Mouse (Mus musculus) forebrain, embryonic 13.5 days (tissue): Measurements from ENCODE around the gene Brwd1. TPM values are rescaled to one million over a fixed set of nuclear protein-coding genes. Genes with fewer than 3 reads are reported as not detected.
"Not testable (repeated sequence)": the region's sequence is repeated elsewhere in the genome, so short reads cannot be mapped to it uniquely, and the experiment has no call there.

Experiments used
- ATAC-seq: fragments of 200-750 bp; cut with Nextera tagmentation; 2 replicates; pipeline ENCODE4 v1.8.0; 2017
- H3K27ac ChIP-seq: fragments of 300-500 bp; sonication (generic); 2 replicates; pipeline ENCODE4 v1.5.1; 2015; ENCODE audit warnings: inconsistent platforms, mild to moderate bottlenecking, moderate library complexity
- H3K27me3 ChIP-seq: fragments of 300-500 bp; sonication (generic); 2 replicates; pipeline ENCODE4 v1.6.1; 2015; ENCODE audit warnings: mild to moderate bottlenecking, inconsistent platforms
- H3K36me3 ChIP-seq: fragments of 300-500 bp; sonication (generic); 2 replicates; pipeline ENCODE4 v1.6.1; 2015; ENCODE audit warnings: mild to moderate bottlenecking, inconsistent platforms; ENCODE audit not compliant: poor library complexity, severe bottlenecking
- H3K4me1 ChIP-seq: fragments of 300-500 bp; sonication (generic); 2 replicates; pipeline ENCODE4 v1.6.1; 2015; ENCODE audit warnings: inconsistent platforms
- H3K4me2 ChIP-seq: fragments of 300-500 bp; sonication (generic); 2 replicates; pipeline ENCODE4 v1.6.1; 2015; ENCODE audit warnings: inconsistent platforms, mild to moderate bottlenecking, moderate library complexity
- H3K4me3 ChIP-seq: fragments of 300-500 bp; sonication (generic); 2 replicates; pipeline ENCODE4 v1.5.1; 2015; ENCODE audit warnings: mild to moderate bottlenecking, inconsistent platforms
- H3K9ac ChIP-seq: fragments of 300-500 bp; sonication (generic); 2 replicates; pipeline ENCODE4 v1.6.1; 2015; ENCODE audit warnings: mild to moderate bottlenecking, inconsistent platforms
- H3K9me3 ChIP-seq: fragments of 300-500 bp; sonication (generic); replicated peaks from 2 replicates; pipeline ENCODE4 v1.6.1; 2016; ENCODE audit warnings: inconsistent platforms
- WGBS: fragments of 180-500 bp; shearing (Covaris S2); methylation state at CpG from one replicate; pipeline ENCODE4 v1.1.7; 2015; 5-methylcytosine and 5-hydroxymethylcytosine counted together
- polyA plus RNA-seq: library from polyadenylated mRNA; unstranded; fragments of >200 nt; fragmentation: Nextera tagmentation; extraction: Ambion mirVana; gene quantifications from 2 replicates; pipeline ENCODE4 v1.2.1, GENCODE M21; 2015

The Brwd1 gene
- polyA plus RNA-seq, 1 experiment from 2014 or later: 206 TPM

DNA sequence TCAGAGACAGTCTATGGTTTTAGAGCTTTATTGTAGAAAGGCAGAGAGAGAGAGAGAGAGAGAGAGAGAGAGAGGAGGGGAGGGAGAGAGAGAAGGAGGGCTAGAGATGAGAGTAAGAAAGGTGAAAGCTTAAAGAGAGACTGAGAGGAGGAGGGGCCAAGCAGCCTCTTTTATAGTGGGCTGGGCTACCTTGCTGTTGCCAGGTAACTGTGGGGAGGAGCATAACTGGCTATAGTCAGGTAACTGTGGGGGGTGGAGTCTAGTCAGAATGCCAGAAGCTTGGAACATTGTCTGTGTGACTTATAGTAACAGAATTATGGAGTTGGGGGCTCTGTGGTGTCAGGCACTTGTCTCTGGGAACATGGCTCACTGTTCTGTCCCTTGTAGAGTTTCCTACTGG, 15.5 kb upstream of the Brwd1 start:
- not testable (repeated sequence) for H3K4me2 ChIP-seq, H3K36me3 ChIP-seq, H3K27ac ChIP-seq, H3K9me3 ChIP-seq, H3K4me3 ChIP-seq, H3K9ac ChIP-seq, H3K4me1 ChIP-seq, H3K27me3 ChIP-seq, ATAC-seq

- ATAC-seq: no peak
Measured at GRCm38 (mm10) chr16:96095966-96096365, 13.6 kb upstream of the Brwd1 start.

DNA sequence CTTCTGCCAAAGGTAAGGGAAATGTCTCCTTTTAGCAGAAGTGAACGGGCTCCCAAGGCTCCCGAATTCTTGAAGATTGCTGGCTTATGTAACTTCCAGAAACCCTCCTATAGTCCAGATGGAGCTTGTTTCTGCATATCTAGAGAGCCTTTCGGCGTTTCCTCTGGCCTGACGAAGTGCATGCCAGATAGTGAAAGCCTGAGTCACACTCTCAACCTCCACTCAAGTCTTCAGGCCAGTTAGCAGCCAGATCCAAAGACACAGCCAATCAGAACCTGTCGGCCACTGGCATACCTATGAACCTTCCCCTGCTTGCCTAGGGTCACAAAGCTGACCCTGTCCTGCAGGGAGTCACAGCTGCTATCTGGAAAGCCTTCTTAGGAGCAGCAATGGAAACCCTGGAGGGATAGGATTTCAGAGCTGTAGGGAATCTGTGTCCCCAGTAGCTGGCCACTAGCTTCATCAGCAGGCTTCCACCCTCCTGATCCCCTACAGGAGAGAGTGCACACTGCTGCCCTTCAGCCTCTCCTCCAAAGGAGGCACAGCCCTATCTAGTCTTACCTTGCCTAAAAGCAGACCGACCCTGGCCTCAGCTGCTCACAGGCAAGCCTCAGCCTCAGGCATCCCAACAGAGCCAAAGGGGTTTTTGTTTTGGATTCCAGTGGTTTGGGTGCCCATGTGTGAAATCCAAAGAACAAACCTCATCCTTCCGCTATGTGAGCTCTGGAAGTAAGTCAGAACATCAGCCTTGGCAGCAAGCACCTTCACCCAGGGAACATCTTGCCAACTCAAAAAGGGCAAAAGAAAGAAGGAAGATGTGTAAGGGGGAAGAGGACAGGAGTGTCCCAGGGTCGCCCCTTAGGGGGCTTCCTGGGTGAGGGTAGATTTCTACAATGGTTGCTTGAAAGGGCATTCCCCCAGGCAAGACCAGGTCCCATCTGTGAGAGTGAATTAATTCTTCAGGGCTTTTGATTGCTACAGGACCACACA, 9.5 kb upstream of the Brwd1 start:
- no peaks in the 10 kb centered on the region for H3K36me3 ChIP-seq
- H3K27ac ChIP-seq: no peak overlapping the region
- H3K4me3 ChIP-seq: no peak overlapping the region
- H3K27me3 ChIP-seq: no peaks in the 10 kb centered on the region
- WGBS: 71% methylated on average over 9 of the region's 9 CpGs
- no peaks in the 10 kb centered on the region for H3K4me1 ChIP-seq
- no peak overlapping the region for H3K9ac ChIP-seq
- no peak overlapping the region for H3K4me2 ChIP-seq
- ATAC-seq: no peak
- no peaks in the 10 kb centered on the region for H3K9me3 ChIP-seq

More at GRCm38 (mm10) chr16:96095966-96096365, 13.6 kb upstream of the Brwd1 start:
- Histone ChIP-seq H3K9me3 (no peaks in the 10 kb centered on the region), H3K9ac (no peak overlapping the region), H3K4me3 (no peak overlapping the region), H3K36me3 (no peaks in the 10 kb centered on the region), H3K27me3 (no peaks in the 10 kb centered on the region), H3K27ac (no peak overlapping the region), H3K4me1 (no peaks in the 10 kb centered on the region), H3K4me2 (no peak overlapping the region)
- WGBS: 90% methylated on average over 5 of the region's 5 CpGs

DNA sequence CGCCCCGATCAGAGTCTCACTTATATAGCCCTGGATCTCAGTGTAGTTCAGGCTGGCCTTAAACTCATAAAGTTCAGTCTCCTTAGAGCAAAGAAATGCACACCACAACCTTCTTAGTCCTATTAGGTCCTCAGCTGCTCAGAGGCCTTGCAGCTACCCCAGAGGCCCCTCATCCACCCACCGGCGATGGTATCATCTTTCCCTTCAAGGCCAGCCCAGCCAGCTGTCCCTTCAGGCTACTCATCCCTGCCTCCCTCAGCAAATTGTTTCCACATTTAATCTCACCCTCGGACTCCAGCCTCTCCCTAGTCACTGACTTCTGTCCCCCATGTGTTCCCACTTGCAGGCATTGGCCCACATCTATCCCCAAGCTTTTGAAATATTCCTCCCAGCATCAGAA, 5.8 kb upstream of the Brwd1 start:
- Histone ChIP-seq H3K9me3 (no peaks in the 10 kb centered on the region), H3K36me3 (no peaks in the 10 kb centered on the region), H3K4me3 (no peak overlapping the region), H3K27me3 (no peaks in the 10 kb centered on the region), H3K4me1 (0 out of 2 replicates have a peak, but pooled peaks cover 4% of the 10 kb centered on the region), H3K9ac (no peak overlapping the region), H3K27ac (no peak overlapping the region), H3K4me2 (no peak overlapping the region)
- 75% methylated on average over 5 of the region's 5 CpGs for WGBS
- no peak for ATAC-seq

- H3K9ac ChIP-seq: no peak overlapping the region
- no peak overlapping the region for H3K27ac ChIP-seq
- 0 out of 2 replicates have a peak, but pooled peaks cover 6% of the 10 kb centered on the region for H3K4me1 ChIP-seq
- H3K4me3 ChIP-seq: no peak overlapping the region
- H3K27me3 ChIP-seq: no peaks in the 10 kb centered on the region
- no peaks in the 10 kb centered on the region for H3K9me3 ChIP-seq
- H3K4me2 ChIP-seq: no peak overlapping the region
- no peak for ATAC-seq
- WGBS: 79% methylated on average over 4 of the region's 4 CpGs
- H3K36me3 ChIP-seq: no peaks in the 10 kb centered on the region
Measured at GRCm38 (mm10) chr16:96087436-96087835, 5.1 kb upstream of the Brwd1 start.

- 0 out of 2 replicates have a peak, but pooled peaks cover 6% of the 10 kb centered on the region for H3K4me1 ChIP-seq
- WGBS: 84% methylated on average over 12 of the region's 12 CpGs
- H3K9me3 ChIP-seq: no peaks in the 10 kb centered on the region
- no peak for ATAC-seq
- no peak overlapping the region for H3K4me2 ChIP-seq
- H3K4me3 ChIP-seq: no peak overlapping the region
- no peak overlapping the region for H3K27ac ChIP-seq
- H3K9ac ChIP-seq: no peak overlapping the region
- H3K36me3 ChIP-seq: no peaks in the 10 kb centered on the region
- H3K27me3 ChIP-seq: no peaks in the 10 kb centered on the region
Measured at GRCm38 (mm10) chr16:96087001-96087400, 4.7 kb upstream of the Brwd1 start.

DNA sequence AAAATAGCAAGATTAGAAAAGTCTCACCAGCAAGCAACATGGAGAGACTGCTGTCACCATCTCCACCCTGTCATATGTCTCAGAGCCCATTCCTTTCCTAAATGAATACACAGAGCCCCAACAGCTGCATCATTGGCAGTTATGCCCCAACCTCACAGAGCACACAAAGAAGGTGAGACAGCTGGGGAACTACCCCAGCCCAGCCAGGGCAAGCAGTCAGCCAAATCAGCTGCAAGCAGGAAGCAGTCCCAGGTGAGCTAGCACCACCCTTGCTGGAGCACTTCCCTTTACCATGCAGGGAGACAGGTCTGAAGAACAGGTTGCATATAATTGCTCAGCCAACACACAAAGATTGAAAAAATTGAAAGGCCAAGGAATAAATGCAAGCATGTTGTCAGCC, 3.3 kb upstream of the Brwd1 start:
- Histone ChIP-seq H3K27ac (no peak overlapping the region), H3K4me2 (no peak overlapping the region), H3K4me3 (no peak overlapping the region), H3K4me1 (peaks cover 12% of the 10 kb centered on the region), H3K9me3 (no peaks in the 10 kb centered on the region), H3K9ac (no peak overlapping the region), H3K36me3 (peaks cover under 1% of the 10 kb centered on the region), H3K27me3 (no peaks in the 10 kb centered on the region)
- ATAC-seq: no peak

DNA sequence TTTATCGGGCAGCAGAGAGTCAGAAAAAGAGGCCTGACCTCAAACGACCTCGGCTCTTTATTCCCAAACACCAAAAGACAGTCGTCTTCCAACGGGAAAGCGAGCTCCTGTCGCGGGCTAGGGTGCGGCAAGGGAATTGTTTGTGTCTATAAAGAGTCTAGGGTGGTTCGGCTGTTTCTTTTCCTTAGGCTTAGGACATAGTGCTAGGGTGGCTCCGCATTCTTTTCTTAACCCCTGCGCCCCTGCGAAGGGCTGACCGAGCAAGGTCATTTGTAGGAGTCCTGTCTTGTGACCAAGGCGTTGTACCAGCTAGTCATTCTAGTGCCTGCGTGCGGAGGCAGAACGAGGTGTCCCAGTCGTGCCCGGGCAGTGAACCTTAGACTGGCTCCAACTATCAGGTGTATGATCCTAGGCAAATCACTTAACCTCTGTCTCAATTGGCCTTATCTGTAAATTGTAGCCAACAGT, 887 bp upstream of the Brwd1 start:
- H3K4me2 ChIP-seq: peak overlapping the region; percentile 71
- H3K36me3 ChIP-seq: peaks cover 24% of the 10 kb centered on the region
- H3K4me3 ChIP-seq: peak overlapping the region; percentile 99
- no peak; the same call in 1 of the 2 replicates for ATAC-seq
- H3K9me3 ChIP-seq: no peaks in the 10 kb centered on the region
- peaks cover 17% of the 10 kb centered on the region for H3K4me1 ChIP-seq
- WGBS: 5% methylated on average over 20 of the region's 20 CpGs
- H3K9ac ChIP-seq: peak overlapping the region; percentile 98
- H3K27ac ChIP-seq: peak overlapping the region; percentile 97
- H3K27me3 ChIP-seq: no peaks in the 10 kb centered on the region

DNA sequence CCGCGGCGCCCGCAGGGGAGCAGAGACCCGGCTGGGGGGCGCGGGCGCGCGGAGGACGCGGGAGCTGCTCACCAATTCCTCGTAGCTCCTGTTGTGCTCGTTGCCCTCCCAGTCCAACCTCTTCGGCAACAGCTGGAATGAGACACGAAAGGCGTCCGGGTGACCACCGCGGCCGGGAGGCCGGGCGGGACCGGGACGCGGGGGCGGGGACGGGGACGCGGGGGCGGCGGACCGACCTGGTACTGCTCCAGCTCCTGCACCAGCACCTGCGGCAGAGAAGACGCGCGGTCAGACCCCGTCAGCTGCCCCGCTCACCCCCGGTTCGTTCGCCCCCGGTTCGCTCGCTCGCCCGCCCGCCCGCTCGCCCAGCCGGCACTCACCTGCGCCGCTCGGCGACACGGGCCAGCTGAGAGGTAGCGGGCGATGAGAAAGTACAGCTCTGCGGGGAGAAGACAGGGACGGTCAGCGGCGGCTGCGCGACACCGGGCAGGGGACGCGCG, 534 bp downstream of the Brwd1 start:
- Histone ChIP-seq H3K4me3 (peak overlapping the region; percentile 99), H3K4me1 (peaks cover 19% of the 10 kb centered on the region), H3K36me3 (peaks cover 38% of the 10 kb centered on the region), H3K4me2 (peak overlapping the region; percentile 71), H3K27me3 (no peaks in the 10 kb centered on the region), H3K9me3 (no peaks in the 10 kb centered on the region), H3K27ac (peak overlapping the region; percentile 97), H3K9ac (peak overlapping the region; percentile 98)
- WGBS: under 1% methylated on average over 55 of the region's 68 CpGs
- peak; percentile 37 for ATAC-seq

- H3K9ac ChIP-seq: peak overlapping the region; percentile 98
- H3K27ac ChIP-seq: peak overlapping the region; percentile 97
- H3K36me3 ChIP-seq: peaks cover 39% of the 10 kb centered on the region
- 2% methylated on average over 18 of the region's 28 CpGs for WGBS
- no peaks in the 10 kb centered on the region for H3K9me3 ChIP-seq
- peak overlapping the region; percentile 71 for H3K4me2 ChIP-seq
- ATAC-seq: peak; percentile 89
- no peaks in the 10 kb centered on the region for H3K27me3 ChIP-seq
- peaks cover 19% of the 10 kb centered on the region for H3K4me1 ChIP-seq
- peak overlapping the region; percentile 99 for H3K4me3 ChIP-seq
Measured at GRCm38 (mm10) chr16:96081331-96081730, 995 bp downstream of the Brwd1 start.

GRCm38 (mm10) chr16:96080524-96080923, 1.8 kb downstream of the Brwd1 start:
- H3K9me3 ChIP-seq: no peaks in the 10 kb centered on the region
- ATAC-seq: no peak
- H3K9ac ChIP-seq: no peak overlapping the region
- peaks cover 45% of the 10 kb centered on the region for H3K36me3 ChIP-seq
- H3K27me3 ChIP-seq: no peaks in the 10 kb centered on the region
- 0 out of 2 replicates have a peak overlapping the region, but pooled peaks have one; percentile 99 for H3K4me3 ChIP-seq
- H3K4me1 ChIP-seq: peaks cover 19% of the 10 kb centered on the region
- 86% methylated on average over 7 of the region's 7 CpGs for WGBS
- H3K27ac ChIP-seq: no peak overlapping the region
- H3K4me2 ChIP-seq: peak overlapping the region; percentile 71

- H3K9me3 ChIP-seq: no peaks in the 10 kb centered on the region
- no peak overlapping the region for H3K9ac ChIP-seq
- H3K27me3 ChIP-seq: no peaks in the 10 kb centered on the region
- ATAC-seq: no peak
- peaks cover 92% of the 10 kb centered on the region for H3K36me3 ChIP-seq
- no peak overlapping the region for H3K4me2 ChIP-seq
- 95% methylated on average over 6 of the region's 6 CpGs for WGBS
- no peak overlapping the region for H3K4me3 ChIP-seq
- no peak overlapping the region for H3K27ac ChIP-seq
- no peaks in the 10 kb centered on the region for H3K4me1 ChIP-seq
Measured at GRCm38 (mm10) chr16:96068364-96068763, 14.0 kb downstream of the Brwd1 start.
